Mouse (Mus musculus): ENCODE data around the gene Dlg2. TPM values are rescaled to one million over a fixed set of nuclear protein-coding genes. Genes with fewer than 3 reads are reported as not detected.

Gene Dlg2
- total and polyA plus RNA-seq, 3 experiments: 0.49 to 0.68 TPM; not detected in 1

GRCm38 (mm10) chr7:91288324-91288723, 811.9 kb downstream of the Dlg2 start:
- TF ChIP-seq POLR2AphosphoS5 (IDR thresholded peaks at IDR 0.05; ENCODE audit: insufficient replicate concordance, low read depth, low read length) (no peak), GATA2 (IDR thresholded peaks at IDR 0.05; ENCODE audit: borderline replicate concordance, low read depth, low read length) (no peak), GATA1 (IDR thresholded peaks at IDR 0.05; ENCODE audit: borderline replicate concordance, low read length) (no peak), TAL1 (conservative IDR thresholded peaks at IDR 0.05; ENCODE audit: low read depth, low read length) (no peak), CTCF (IDR thresholded peaks at IDR 0.05; ENCODE audit: low read depth, low read length) (no peak)
- H3K4me1 ChIP-seq (ENCODE audit: insufficient read depth, low read depth, low read length): no peaks in the 10 kb centered on the region
- H3K9me3 ChIP-seq (replicated peaks): no peaks in the 10 kb centered on the region

GRCm38 (mm10) chr7:91296127-91296526, 819.7 kb downstream of the Dlg2 start:
- TF ChIP-seq GATA1 (IDR thresholded peaks at IDR 0.05; ENCODE audit: borderline replicate concordance, low read length) (no peak), POLR2AphosphoS5 (IDR thresholded peaks at IDR 0.05; ENCODE audit: insufficient replicate concordance, low read depth, low read length) (no peak), GATA2 (IDR thresholded peaks at IDR 0.05; ENCODE audit: borderline replicate concordance, low read depth, low read length) (no peak), CTCF (IDR thresholded peaks at IDR 0.05; ENCODE audit: low read depth, low read length) (no peak), TAL1 (conservative IDR thresholded peaks at IDR 0.05; ENCODE audit: low read depth, low read length) (no peak)
- DNase-seq (ENCODE audit: low spot score) (no peak), ATAC-seq (ENCODE audit: extremely low read depth, insufficient number of reproducible peaks, low FRiP score, poor library complexity, severe bottlenecking) (no peak)
- Histone ChIP-seq H3K36me3 (replicated peaks) (no peaks in the 10 kb centered on the region), H3K4me1 (ENCODE audit: insufficient read depth, low read depth, low read length) (no peaks in the 10 kb centered on the region), H3K27me3 (ENCODE audit: insufficient read depth, low read length) (no peaks in the 10 kb centered on the region), H3K9me3 (replicated peaks) (no peaks in the 10 kb centered on the region), H3K4me3 (ENCODE audit: low read depth, low read length) (no peak overlapping the region)

More at GRCm38 (mm10) chr7:91288324-91288723, 811.9 kb downstream of the Dlg2 start:
- DNase-seq (ENCODE audit: low spot score) (no peak), ATAC-seq (ENCODE audit: extremely low read depth, insufficient number of reproducible peaks, low FRiP score, poor library complexity, severe bottlenecking) (no peak)
- no peaks in the 10 kb centered on the region for H3K27me3 ChIP-seq (ENCODE audit: insufficient read depth, low read length)
- H3K36me3 ChIP-seq (replicated peaks): no peaks in the 10 kb centered on the region
- H3K4me3 ChIP-seq (ENCODE audit: low read depth, low read length): no peak overlapping the region

DNA sequence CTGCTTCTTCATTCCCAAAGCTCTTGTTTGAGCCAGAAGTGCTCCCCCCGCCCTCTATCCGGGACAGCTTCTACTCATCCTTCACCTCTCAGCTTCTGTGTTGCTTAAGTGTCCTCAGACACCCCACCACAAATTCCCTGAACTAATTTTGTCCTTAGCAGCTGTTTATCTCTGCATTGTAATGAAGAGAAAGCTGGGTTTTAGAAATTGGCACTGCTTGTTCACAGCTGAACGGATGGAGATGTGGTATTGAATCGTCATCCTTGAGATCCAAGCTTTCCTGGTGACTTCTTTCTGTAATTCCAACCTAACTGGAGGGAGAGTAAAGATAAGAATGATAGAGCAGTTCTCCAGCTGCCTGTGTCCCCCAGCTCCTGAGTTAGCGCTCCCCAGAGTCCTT, 834.7 kb downstream of the Dlg2 start:
- no peak overlapping the region for H3K4me3 ChIP-seq (ENCODE audit: low read depth, low read length)
- ATAC-seq (ENCODE audit: extremely low read depth, insufficient number of reproducible peaks, low FRiP score, poor library complexity, severe bottlenecking) (no peak), DNase-seq (ENCODE audit: low spot score) (no peak)
- TF ChIP-seq GATA1 (IDR thresholded peaks at IDR 0.05; ENCODE audit: borderline replicate concordance, low read length) (no peak), CTCF (IDR thresholded peaks at IDR 0.05; ENCODE audit: low read depth, low read length) (no peak), POLR2AphosphoS5 (IDR thresholded peaks at IDR 0.05; ENCODE audit: insufficient replicate concordance, low read depth, low read length) (no peak), TAL1 (conservative IDR thresholded peaks at IDR 0.05; ENCODE audit: low read depth, low read length) (no peak), GATA2 (IDR thresholded peaks at IDR 0.05; ENCODE audit: borderline replicate concordance, low read depth, low read length) (no peak)
- no peaks in the 10 kb centered on the region for H3K36me3 ChIP-seq (replicated peaks)
- no peaks in the 10 kb centered on the region for H3K4me1 ChIP-seq (ENCODE audit: insufficient read depth, low read depth, low read length)
- H3K27me3 ChIP-seq (ENCODE audit: insufficient read depth, low read length): no peaks in the 10 kb centered on the region
- H3K9me3 ChIP-seq (replicated peaks): no peaks in the 10 kb centered on the region

DNA sequence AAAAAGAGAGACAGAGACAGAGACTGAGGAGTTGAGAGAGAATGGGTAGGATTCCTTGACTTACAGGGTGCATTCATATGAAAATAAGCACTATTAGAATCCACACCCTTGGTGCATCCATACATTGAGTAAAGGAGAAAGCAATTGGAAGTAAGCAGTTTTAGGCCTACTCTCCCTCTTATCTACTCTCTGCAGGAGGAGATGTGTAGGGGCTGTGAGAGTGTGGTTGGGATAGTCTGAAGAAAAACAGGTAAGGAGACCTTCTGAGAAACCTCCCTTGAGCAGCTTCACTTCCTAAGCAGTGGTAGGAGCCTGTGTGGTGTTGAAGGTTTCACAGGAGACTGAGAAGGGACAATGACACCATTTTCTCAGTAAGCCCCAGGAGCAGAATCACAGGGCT, 868.6 kb downstream of the Dlg2 start:
- no peaks in the 10 kb centered on the region for H3K9me3 ChIP-seq (replicated peaks)
- no peak for TF ChIP-seq CTCF (IDR thresholded peaks at IDR 0.05; ENCODE audit: low read depth, low read length)
- TF ChIP-seq POLR2AphosphoS5 (IDR thresholded peaks at IDR 0.05; ENCODE audit: insufficient replicate concordance, low read depth, low read length): no peak
- no peak for TF ChIP-seq GATA1 (IDR thresholded peaks at IDR 0.05; ENCODE audit: borderline replicate concordance, low read length)
- no peak for TF ChIP-seq TAL1 (conservative IDR thresholded peaks at IDR 0.05; ENCODE audit: low read depth, low read length)
- no peak for TF ChIP-seq GATA2 (IDR thresholded peaks at IDR 0.05; ENCODE audit: borderline replicate concordance, low read depth, low read length)
- no peaks in the 10 kb centered on the region for H3K4me1 ChIP-seq (ENCODE audit: insufficient read depth, low read depth, low read length)
- ATAC-seq (ENCODE audit: extremely low read depth, insufficient number of reproducible peaks, low FRiP score, poor library complexity, severe bottlenecking): no peak
- no peaks in the 10 kb centered on the region for H3K27me3 ChIP-seq (ENCODE audit: insufficient read depth, low read length)
- DNase-seq (ENCODE audit: low spot score): no peak
- H3K36me3 ChIP-seq (replicated peaks): no peaks in the 10 kb centered on the region
- H3K4me3 ChIP-seq (ENCODE audit: low read depth, low read length): no peak overlapping the region

DNA sequence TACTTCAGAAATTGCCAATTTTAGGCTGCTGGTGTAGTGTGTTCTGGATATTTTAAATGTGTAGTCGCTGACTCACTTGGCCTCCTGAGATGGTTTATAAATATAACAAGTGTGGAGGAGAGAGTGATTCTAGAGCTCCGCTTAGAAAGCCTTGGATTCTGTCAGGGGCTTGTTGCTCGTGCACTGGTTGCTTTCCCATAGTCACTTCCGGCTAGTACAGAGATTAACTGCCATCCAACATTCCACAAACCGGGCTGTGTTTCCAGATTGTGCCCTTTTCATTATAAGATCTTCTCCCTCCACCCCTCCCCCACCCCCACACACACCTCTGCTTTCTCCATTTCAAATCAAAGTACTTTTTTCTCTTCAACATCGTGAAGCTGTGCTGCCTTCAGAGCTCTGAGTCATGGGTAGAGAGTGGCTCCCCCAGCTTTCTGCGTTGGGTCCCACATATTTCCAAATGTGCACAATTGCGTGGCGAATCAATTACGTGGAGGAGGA, 893.4 kb downstream of the Dlg2 start:
- H3K27me3 ChIP-seq (ENCODE audit: insufficient read depth, low read length): no peaks in the 10 kb centered on the region
- H3K9me3 ChIP-seq (replicated peaks): no peaks in the 10 kb centered on the region
- H3K4me3 ChIP-seq (ENCODE audit: low read depth, low read length): no peak overlapping the region
- DNase-seq (ENCODE audit: low spot score) (no peak), ATAC-seq (ENCODE audit: extremely low read depth, insufficient number of reproducible peaks, low FRiP score, poor library complexity, severe bottlenecking) (no peak)
- TF ChIP-seq POLR2AphosphoS5 (IDR thresholded peaks at IDR 0.05; ENCODE audit: insufficient replicate concordance, low read depth, low read length) (no peak), GATA2 (IDR thresholded peaks at IDR 0.05; ENCODE audit: borderline replicate concordance, low read depth, low read length) (no peak), CTCF (IDR thresholded peaks at IDR 0.05; ENCODE audit: low read depth, low read length) (no peak), TAL1 (conservative IDR thresholded peaks at IDR 0.05; ENCODE audit: low read depth, low read length) (no peak), GATA1 (IDR thresholded peaks at IDR 0.05; ENCODE audit: borderline replicate concordance, low read length) (no peak)
- H3K36me3 ChIP-seq (replicated peaks): no peaks in the 10 kb centered on the region
- H3K4me1 ChIP-seq (ENCODE audit: insufficient read depth, low read depth, low read length): no peaks in the 10 kb centered on the region

DNA sequence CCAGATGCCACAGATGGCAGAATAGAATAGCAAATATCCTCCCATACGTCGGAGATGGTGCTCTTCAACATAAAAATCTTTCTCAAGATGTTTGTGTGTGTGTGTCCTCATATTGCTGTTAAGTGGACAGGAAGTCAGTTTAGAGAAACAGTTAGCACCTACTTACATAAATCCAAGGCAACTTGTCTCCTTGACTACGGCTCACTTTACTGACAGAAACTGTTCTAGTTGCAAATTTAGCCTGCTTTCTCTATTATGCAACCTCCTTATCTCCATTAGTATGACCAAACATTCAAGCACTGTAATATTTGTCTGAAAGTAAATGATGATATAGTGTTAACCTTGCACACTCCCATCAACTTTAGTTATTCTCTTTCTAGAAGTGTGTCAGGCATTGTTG, 905.8 kb downstream of the Dlg2 start:
- no peaks in the 10 kb centered on the region for H3K4me1 ChIP-seq (ENCODE audit: insufficient read depth, low read depth, low read length)
- no peak overlapping the region for H3K4me3 ChIP-seq (ENCODE audit: low read depth, low read length)
- DNase-seq (ENCODE audit: low spot score): no peak
- H3K9me3 ChIP-seq (replicated peaks): no peaks in the 10 kb centered on the region
- no peaks in the 10 kb centered on the region for H3K27me3 ChIP-seq (ENCODE audit: insufficient read depth, low read length)
- ATAC-seq (ENCODE audit: extremely low read depth, insufficient number of reproducible peaks, low FRiP score, poor library complexity, severe bottlenecking): no peak
- TF ChIP-seq GATA2 (IDR thresholded peaks at IDR 0.05; ENCODE audit: borderline replicate concordance, low read depth, low read length) (no peak), POLR2AphosphoS5 (IDR thresholded peaks at IDR 0.05; ENCODE audit: insufficient replicate concordance, low read depth, low read length) (no peak), GATA1 (IDR thresholded peaks at IDR 0.05; ENCODE audit: borderline replicate concordance, low read length) (no peak), CTCF (IDR thresholded peaks at IDR 0.05; ENCODE audit: low read depth, low read length) (no peak), TAL1 (conservative IDR thresholded peaks at IDR 0.05; ENCODE audit: low read depth, low read length) (no peak)
- no peaks in the 10 kb centered on the region for H3K36me3 ChIP-seq (replicated peaks)

Measured in G1E (cell line).